Mouse (Mus musculus) adrenal gland, postnatal 4 days (tissue): Measurements from ENCODE around the gene Tnfsf13b. TPM values are rescaled to one million over a fixed set of nuclear protein-coding genes. Genes with fewer than 3 reads are reported as not detected.

ENCODE experiments used
- DNase-seq, 2 experiments: peaks; one replicate each; pipeline ENCODE4 v3.0.0; 2021 to 2022; ENCODE audit warnings: low spot score in 2 of 2, mixed read lengths in 2 of 2
- long read RNA-seq, 2 experiments: library from polyadenylated mRNA; stranded (forward); transcript quantifications; one replicate each; pipeline ENCODE4 v2.0.0; 2021
- total RNA-seq, 2 experiments: library from RNA; stranded (reverse); gene quantifications; 2 replicates each; pipeline ENCODE4 v1.2.3; 2021

Tnfsf13b gene
- total RNA-seq = 1 to 10 TPM; 6.6 to 7.7 TPM
- long read RNA-seq, experiment 1, full-length matches to known transcripts = 2 of 3 reads
- long read RNA-seq, experiment 1, partial matches to known transcripts = 0 of 3 reads
- long read RNA-seq, experiment 1, other reads (novel, unspliced or antisense) = 1 of 3 reads
- long read RNA-seq, experiment 2, full-length matches to known transcripts = 4 of 5 reads
- long read RNA-seq, experiment 2, partial matches to known transcripts = 0 of 5 reads
- long read RNA-seq, experiment 2, other reads (novel, unspliced or antisense) = 1 of 5 reads

DNA sequence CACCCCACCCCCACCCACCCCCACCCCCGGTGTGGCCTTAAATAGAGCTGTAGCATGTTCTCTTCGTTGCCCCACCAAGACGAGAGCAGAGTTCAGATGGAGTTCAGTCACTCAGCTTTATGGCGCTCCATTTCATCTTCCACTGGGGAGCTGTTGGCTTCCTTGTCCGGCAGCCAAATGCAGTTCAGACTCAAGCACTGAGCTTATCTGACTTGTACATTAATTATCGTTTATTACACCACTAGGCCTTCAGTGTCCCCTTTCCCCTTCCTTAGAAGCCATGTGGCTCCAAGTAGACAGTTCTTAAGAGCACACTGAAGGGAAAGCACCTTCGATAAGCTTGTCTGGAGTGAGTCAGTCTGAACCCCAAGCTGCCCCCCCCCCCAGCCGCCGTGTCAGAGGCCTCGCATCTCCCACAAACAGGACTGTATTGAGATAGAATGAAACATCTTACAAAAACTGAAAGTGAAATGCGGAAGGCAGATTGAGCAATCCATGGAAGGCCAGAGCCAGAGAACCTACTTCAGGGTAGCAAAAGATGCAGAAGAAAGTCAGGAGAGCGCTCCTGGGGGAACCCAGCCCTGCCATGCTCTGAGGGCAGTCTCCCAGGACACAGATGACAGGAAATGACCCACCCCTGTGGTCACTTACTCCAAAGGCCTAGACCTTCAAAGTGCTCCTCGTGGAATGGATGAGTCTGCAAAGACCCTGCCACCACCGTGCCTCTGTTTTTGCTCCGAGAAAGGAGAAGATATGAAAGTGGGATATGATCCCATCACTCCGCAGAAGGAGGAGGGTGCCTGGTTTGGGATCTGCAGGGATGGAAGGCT, at the start of gene Tnfsf13b:
Gene Tnfsf13b (plus strand): TSS at position 312 of the 830 bp plus-strand sequence.
- DNase-seq = no peak

DNA sequence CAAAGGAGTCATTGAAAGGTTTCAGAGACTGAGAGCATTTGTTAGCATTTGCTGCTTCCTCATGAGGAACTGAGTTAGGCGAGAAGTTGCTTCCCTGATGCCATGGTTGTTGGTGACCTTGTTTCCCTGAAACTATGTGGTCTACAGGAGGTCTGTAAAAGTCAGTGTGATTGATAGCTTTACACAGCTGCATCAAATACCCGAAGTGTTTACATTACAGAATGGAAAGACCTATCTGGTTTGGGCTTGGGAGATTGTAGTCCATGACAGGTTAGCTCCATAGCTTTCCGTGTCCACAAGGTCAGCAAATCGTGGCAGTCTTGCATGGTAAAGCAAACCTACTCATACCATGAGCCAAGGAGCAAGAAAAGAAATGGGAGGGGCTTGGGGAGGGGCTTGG, 47.9 kb upstream of the Tnfsf13b start:
- DNase-seq = no peak

DNA sequence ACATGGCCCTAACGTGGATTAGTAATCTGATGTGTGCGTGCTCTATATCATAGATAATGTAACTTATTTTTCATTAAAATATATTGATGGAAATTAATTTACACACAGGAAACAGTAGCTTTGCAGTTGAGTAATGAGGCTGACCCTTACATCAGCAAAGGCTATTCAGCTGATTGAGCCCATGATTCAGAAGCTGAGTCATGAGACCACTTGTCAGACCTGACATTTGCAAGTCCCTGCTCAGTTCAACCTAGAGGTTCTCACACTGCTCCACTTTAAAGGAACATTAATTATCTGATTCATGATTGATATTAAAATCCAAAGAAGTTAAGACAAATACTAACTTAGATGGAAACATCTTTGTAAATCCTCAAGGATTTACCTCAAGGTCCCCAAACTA, 46.3 kb upstream of the Tnfsf13b start:
- DNase-seq = no peak

DNA sequence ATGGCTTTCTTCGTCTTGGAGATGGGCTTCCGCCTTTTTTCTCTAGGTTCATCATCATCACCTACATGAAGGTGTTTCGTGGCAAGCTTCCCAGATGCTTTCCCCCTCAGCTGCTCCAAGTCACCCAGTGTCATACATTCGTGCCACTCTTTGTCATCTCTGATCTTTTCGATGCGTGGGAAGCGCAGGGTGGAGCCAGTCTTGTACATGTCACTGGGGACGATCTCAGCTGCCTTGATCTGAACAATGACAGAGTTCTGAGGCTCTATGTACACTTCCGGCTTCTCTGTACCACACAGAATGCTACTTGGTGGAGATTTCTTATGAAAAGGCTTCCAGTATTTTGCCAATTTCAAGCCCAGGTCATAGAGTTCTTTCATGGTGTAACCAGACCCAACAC, 34.4 kb upstream of the Tnfsf13b start:
- no peak for DNase-seq

DNA sequence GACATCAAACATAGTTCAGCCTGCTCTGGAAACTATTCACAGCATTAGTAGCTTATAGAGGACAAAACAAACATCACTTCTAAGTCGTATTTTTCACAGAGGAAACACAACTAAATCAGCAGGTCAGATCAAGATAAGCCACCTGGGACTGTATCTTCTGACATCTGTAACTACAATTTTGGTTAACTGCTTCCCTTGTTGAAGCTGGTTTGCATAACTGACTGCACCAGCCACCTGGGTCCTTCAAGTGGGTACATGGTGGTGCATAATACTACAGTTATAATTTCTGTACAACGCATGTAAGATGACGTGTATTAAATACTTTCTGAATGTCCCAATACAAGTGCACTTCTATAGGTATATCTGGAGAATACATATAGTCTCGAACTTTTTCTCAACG, 31.0 kb upstream of the Tnfsf13b start:
- DNase-seq = no peak

DNA sequence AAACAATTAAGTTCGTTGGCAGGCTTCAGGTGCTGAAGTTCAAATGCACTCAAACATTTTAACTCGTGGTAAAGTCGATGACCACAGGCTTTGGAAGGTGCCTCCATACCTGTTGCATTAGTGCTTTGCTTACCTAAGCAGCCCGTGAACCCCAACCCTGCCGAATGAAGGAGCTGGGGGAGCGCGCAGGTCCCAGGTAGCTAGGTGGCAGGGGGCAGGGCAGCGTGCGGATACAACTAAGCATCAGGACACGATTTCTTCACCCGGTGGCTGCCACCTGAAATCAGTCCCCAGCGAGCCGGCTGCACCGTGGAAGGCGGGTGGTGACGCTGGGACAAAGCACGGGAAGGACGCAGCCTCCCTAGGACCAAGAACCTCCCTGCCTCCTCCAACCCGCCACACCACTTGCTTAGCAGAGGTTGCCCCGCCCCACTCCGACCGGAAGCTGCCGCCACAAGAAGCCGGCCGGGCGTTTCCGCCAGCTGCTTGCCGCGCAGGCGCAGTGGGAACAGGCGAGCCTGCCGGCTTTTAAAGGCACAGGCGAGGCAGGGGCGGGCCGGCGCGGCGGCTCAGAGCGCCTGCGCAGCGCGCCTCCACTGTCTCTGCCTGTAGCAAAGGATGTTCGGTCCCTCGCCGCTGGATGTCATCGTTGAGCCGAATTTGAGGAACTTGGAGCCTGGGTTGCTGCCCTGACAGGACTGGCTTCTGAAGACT, 30.2 kb upstream of the Tnfsf13b start:
- DNase-seq = peak; percentile 92 to 94

DNA sequence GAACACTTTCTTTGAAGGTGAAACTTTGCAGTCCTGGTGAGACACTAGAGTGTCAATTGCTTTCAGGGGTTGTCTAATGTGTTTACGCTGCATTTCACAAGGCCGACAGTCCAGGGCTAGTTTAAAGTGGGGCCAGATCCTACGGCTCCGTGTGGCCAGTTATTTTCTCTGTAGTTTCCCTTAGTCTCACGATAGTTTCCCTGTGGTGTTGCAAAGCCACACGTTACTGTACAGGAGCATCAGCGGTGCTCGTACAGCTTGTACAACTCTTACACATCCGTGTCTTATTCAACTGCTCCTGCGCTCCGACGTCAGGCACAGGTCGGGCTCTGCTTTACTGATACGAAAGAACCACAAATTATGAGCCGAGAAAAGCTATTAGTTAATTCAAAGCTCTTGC, 29.3 kb upstream of the Tnfsf13b start:
- DNase-seq = no peak

DNA sequence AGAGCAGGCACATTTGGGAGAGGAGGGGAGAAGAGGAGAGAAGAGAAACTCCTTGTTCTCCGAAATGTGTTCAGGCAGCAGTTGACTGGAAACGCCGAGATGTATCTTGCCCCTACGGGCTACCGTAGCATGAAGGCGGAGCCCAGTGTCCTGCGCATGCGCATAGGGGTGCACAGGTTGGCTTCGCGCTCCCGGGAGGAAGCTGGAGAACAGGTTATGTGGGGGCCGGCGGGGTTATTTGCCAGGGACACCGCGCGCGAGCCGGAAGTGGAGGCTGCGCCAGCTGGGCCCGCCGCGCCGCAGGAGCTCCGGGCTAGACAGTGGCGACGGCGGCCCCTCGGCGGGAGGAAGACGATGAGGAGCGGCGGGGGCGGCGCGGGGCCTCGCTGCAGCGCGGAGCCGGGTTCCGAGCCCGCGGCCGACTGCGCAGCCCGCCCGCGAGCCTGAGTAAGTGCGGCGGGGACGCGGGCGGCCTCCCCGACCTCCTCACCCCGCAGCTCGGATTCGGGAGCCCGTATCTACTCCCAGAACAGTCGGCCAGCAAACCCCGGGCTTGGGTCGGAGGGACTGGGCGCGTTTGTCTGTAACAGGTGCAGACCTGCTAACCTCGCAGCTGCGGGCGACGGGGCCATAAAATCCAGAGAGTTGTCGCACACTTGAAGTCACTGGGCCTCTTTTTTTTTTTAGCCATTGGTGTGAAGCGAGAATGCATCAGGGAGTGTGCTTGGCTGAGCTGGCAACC, 28.5 kb upstream of the Tnfsf13b start, which contains the start of the genes Lig4 and Abhd13:
Gene Lig4 (minus strand): TSS at position 114 of the 742 bp plus-strand sequence.
Gene Abhd13 (plus strand): TSS at position 135 of the 742 bp plus-strand sequence.
- peak; percentile 99 for DNase-seq

DNA sequence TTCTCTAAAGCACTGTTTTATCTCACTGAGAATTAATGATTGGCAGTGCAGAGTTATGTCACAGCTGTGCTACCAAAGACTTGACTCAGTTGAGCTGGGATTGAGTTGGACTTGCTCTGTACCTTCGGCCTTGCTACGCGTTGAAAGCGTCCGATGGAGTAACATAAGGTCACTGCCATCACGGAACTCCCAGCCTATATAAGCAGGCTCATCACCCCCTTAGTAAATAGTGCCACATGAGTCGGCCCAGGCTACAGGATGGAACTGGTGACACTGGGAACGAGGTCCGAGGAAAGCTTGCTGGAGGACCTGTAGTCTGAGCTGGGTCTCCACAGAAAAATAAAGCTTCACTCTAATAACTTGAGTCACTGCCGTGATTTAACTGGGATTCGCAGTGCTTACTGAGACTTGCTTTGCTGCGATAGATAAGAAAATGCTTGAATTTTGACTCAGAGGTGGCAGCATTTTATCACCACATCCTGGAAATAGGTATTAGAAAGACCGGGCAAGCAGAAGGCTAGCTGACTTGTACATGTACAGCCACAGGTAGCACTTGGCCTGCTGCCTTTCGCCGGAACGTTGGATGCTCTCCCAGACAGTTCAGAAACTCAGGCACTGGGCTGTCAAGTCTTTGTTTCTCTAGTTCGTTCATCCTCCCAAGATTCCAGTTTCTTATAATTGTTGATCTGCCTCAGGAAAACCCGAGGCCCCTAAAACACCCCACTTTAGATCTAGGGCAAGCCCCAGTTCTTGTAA, 27.6 kb upstream of the Tnfsf13b start:
- no peak for DNase-seq

DNA sequence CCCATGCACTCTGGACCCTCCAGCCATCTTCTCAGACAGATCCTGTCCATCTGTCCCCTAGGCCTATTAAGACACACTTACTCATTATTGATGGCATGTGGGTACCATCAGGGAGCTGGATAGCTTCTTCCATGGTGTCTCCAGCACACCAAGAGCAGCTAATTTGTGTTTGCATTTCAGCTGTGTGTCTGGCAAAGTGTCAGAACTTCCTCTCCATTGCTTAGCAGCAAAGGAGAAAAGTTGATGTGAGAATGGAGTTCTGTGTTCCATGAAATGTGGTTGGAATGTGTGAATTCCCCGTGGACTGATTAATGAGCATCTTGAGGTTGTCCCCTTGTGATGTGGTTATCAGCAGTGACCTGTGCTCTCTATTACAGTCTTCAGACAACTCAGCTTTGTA, 26.5 kb upstream of the Tnfsf13b start:
- no peak for DNase-seq

DNA sequence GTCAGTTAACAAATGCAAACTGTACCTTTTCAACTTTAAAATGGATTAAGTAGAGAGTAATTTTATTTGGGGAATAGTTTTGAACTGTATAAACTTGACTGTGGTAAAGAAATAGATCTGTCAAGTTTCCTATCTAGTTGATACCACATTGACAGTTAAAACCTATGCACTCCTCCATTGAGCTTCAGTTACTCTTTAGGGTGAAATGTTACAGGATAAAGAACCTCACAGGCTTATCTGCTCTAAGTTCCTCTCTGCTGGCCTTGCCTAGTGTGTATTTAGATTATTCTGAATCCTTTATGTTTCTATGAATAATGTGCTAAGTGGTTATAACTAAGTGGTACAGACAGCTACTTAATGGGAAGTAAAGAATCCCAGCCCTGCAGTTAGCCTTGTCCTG, 26.1 kb upstream of the Tnfsf13b start:
- DNase-seq = no peak

DNA sequence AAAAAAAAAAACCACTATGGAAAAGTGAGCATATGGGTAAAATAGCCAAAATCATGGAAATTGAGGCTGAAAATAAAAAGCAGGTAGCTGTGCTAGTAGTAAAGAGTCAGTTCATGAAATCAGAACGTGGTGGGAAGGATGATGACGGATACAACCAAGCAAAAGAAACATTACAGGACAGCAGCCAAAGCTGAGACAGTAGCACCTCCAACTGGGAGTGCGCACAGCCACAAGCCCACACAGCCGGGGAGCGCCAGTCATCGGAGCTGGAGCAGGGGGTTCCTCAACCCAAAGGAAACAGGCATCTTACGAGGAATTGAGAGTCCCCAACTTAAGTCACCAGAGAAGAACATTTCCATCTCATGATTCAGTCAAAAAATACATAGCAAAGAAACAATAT, 2.2 kb upstream of the Tnfsf13b start:
- no peak for DNase-seq

DNA sequence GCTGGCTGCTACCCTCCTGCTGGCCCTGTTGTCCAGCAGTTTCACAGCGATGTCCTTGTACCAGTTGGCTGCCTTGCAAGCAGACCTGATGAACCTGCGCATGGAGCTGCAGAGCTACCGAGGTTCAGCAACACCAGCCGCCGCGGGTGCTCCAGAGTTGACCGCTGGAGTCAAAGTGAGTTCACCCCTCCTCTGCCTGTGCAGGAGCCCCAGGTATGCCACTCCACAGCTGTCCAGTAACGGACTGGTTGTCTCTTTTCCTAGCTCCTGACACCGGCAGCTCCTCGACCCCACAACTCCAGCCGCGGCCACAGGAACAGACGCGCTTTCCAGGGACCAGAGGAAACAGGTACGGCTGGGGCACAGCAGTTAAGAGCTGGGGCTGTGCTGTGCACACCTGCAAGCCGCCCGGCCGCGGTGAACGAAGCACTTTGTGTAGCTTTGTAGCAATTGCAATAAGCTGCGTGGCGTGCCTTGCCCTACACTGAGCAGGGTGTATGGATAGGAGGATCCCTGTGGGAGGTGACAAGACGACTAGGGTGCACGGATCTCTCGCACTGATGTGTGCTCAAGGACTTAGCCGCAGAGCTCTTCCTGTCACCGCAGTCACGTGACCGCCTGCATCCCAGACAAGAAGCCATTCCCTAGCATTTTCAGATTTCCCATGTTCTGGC, 856 bp downstream of the Tnfsf13b start:
- DNase-seq = peak; percentile 7 to 18

DNA sequence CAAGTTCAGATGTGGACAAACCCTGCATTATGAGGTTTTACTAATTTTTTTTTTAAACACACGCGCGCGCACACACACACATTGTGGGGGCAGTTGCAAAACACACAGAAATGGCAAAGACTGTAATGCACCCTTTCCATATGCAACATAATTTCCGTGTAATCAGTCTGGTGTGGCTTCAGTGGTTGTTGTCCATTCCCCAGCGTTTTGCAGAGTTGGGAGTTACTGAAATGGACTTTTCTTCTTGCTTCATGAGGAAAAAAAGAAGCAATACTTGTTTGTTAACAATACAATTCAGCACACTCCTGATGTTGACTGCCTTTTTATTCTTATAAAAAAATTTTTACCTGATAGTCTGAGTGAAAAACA, 1.4 kb downstream of the Tnfsf13b start:
- DNase-seq = no peak

DNA sequence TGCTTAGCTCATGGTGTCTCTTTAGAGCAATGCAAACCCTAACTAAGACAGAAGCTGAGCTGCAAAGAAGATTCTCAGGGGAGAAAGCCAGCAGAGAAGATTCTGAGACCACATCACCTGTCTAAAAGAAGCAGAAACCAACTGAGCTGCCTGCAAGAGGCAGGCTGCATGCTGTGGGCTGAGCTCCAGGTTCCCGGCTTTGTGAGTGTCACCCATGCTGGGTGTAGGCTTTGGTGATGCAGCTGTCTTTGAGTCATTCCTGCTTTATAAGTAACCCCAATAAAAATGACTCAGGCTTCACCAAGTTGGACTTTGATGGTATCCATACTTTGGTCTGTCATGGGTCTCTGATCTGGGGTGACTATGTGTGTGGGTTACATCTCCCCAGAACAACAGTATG, 10.0 kb downstream of the Tnfsf13b start:
- DNase-seq = no peak

DNA sequence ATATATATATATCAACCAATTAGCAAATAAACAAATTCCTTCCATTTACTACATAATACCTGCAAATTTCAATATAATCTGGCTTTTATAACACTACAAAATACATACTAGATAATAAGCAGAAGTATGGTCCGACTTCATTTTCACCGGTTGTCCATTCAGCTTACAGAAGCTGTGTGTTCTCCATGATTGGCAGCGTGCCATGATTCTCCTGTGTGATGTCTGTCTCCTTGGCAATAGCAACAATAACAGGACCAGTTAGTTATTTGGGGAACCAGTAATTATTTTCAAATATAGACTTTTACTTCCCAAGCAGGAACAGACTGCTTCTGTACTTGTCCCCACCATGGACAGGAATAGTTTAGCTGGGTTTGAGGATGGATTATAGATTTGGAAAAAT, 11.0 kb downstream of the Tnfsf13b start:
- no peak for DNase-seq

DNA sequence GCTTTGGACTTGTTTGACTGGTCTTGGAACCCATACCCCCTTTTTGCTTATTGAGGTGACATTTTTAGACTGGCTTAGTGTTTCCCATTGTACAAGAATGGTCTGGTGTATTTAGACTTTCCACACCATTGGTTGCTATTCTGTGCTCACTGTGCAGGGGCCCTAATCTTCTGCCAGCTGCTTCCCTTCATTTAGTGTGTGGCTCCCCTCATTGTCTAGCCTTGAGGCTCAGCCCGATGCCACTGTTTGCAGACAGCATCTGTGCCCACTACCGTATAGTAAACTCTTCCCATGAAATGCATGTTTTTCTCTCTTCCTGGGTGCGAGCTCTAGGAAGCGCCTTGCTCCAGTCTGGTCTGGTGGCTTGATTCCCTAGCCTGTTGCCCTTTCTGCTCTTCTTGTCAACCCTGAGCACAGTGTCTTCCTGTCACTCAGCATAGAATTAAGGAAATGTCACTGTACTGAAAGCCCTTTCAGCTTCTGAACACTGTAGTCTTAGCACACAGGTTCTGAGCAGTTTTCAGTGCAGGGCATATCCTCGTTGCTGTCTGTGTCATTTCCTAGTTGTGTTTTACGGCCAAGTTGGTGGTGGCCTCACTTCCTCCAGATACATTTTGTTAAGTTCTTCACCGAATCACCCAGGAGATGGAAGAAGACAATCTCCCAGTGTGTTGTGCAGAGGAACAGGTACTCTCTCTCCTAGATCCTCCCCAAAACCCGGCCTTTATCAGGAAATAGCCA, 24.2 kb downstream of the Tnfsf13b start:
- DNase-seq = no peak

DNA sequence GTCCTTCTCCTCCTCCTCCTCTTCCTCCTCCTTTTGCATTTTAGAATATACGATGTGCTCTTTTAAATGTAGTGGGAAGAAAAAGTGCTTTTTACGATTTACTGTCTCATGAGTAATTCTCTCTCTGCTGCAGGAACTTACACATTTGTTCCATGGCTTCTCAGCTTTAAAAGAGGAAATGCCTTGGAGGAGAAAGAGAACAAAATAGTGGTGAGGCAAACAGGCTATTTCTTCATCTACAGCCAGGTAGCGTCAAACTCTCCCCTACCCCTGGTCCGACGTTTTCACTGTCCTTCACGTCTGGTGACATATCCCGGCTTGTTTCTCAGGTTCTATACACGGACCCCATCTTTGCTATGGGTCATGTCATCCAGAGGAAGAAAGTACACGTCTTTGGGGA, 24.9 kb downstream of the Tnfsf13b start:
- no peak for DNase-seq

DNA sequence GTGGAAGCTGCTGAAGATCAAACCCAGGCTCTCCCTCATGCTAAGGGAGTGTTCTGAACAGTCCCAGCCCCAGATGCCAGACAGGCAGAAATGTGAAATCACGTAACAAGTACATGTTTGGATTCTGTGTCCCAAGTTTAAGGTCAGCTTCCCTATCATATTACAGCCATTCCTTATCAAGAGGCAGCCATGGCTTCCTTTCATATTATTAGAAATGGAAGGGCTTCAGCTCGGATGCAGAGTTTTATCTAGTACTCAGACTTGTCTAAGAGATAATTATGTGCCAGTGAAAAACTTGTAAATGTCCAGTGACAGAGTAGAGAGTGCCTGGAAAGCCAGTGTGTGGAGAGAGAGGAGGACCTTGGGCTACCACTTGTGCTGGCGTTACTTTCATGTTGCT, 34.6 kb downstream of the Tnfsf13b start:
- no peak for DNase-seq
